Mouse (Mus musculus): ENCODE data around the gene Sbno2.

Sbno2 gene

DNA sequence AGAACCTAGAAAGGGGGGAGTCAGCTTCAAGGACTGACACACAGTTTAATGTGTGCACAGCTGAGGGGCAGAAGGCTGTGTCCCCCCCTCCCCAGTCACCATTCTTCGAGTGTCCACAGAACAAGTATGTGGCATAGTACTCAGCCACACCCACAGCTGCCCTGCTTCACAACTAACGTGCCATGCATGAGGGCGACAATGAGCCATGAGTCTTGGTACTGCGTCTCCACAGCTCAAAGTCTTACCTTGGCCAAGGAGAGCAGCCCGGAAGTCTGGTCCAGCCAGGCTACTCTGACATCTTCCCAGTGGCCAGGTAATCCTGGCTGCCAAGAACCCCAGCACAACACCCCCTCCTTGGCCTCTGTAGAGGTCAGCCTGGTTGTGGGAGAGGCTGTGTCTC is 12.7 kb downstream of the Sbno2 start:
- DNase-seq (ENCODE audit: low spot score in 2 of 2), result no peak

DNA sequence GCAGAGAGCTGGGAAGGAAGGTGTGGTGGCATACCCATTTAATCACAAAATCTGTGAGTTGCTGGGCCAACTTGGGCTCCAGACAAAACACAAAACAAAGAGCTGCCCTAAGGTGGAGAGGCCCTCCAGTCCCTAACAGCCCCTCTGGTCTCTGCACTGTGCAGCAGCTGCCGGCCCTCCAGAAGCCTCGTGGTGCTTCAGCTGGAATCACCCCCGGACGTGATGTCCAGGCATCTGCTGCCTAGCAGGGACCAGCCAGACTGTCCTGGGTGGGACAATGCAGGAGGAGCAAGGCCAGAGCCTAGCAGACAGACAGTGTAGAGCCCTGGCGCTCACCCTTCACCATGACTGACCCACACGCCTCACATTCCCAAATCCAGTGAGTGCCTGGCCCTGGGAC is 13.8 kb downstream of the Sbno2 start:
- DNase-seq (ENCODE audit: low spot score in 2 of 2), result no peak

- no peak for DNase-seq (ENCODE audit: low spot score in 2 of 2)
Measured at GRCm38 (mm10) chr10:80089146-80089545, 16.2 kb downstream of the Sbno2 start.

DNA sequence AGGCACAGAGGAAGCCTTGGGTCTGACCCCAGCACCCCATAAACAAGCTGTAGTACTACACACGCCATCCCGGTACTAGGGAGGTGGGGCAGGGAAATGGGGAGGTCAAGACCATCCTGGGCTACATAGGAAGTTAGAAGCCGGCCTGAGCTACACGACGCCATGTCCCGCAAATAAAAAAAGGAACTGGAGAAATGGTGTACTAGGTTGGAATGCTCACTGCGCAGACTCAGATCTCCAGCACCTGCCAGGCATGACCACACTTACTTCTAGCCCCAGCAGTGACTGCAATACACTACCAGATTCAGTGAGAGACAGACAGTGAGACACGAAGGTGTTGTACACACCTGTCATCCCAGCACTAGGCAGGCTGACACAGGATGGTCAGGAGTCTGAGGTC is 17.9 kb downstream of the Sbno2 start:
- no peak for DNase-seq (ENCODE audit: low spot score in 2 of 2)

DNA sequence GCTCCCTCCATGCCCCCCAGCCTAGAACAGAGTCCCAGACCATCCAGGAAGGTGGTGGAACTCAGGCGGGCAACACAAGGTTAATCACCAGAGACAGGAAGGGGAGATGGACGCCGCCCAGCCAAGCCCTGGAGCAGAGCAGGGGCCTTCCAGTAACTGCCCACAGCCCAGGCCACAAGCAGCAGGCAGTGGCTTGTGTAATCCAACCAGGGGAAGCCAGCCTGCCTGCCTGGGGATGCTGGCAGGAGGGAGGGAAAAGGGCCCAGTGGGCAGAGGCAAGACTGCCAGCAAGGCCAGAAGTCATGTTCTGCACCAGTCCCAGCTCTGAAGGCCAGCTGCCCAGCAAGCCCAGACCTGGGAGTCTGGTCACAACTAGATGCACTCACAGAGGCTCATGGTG is 18.5 kb downstream of the Sbno2 start:
- DNase-seq (ENCODE audit: low spot score in 2 of 2), result no peak

- no peak for DNase-seq (ENCODE audit: low spot score in 2 of 2)
Measured at GRCm38 (mm10) chr10:80084817-80085487, 20.4 kb downstream of the Sbno2 start.

GRCm38 (mm10) chr10:80081075-80081474 is 24.3 kb downstream of the Sbno2 start:
- DNase-seq (ENCODE audit: low spot score in 2 of 2), result no peak

- DNase-seq (ENCODE audit: low spot score in 2 of 2), result no peak
Measured at GRCm38 (mm10) chr10:80080396-80081070, 24.8 kb downstream of the Sbno2 start.

DNA sequence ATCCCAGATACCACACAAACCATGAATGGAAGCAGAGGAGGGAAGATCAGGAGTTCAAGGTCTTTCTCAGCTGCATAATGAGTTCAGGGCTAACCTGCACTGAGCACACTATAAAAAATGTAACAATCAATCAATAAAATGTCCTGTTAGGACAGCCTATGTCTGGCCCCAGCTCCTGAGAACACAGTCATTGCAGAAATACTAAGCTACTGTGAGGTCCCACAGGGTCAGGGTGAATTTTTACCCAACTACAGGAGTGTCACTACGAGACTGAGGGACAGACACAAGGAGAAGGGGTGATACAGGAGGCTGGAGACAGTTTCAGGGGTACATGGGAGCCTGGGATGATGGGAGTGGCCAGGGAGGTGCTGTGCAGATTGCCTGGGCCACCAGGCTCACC is 27.0 kb downstream of the Sbno2 start:
- no peak for DNase-seq (ENCODE audit: low spot score in 2 of 2)

GRCm38 (mm10) chr10:80077312-80077711 is 28.1 kb downstream of the Sbno2 start:
- DNase-seq (ENCODE audit: low spot score in 2 of 2), result no peak

- DNase-seq (ENCODE audit: low spot score in 2 of 2), result no peak
Measured at GRCm38 (mm10) chr10:80076386-80076785, 29.0 kb downstream of the Sbno2 start.

DNA sequence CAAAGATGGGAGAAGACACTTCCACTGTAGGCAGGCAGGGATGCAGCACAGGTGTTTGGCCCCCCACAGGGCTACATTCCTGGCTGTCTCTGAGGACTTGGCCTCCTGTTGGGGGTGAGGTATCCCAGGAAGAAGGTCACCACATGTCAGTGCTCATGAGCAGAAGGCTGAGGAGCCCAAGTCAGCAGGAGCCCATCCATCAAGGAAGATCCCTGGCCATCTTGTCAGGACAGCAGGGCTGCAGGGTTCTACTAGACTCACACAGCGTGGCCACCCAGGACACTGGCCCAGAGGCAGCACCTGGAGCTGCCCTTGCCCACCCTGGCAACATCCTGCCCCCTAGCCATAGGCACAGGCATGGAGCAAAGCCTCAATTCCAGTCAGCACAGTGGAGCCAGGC is 29.4 kb downstream of the Sbno2 start:
- no peak for DNase-seq (ENCODE audit: low spot score in 2 of 2)

DNA sequence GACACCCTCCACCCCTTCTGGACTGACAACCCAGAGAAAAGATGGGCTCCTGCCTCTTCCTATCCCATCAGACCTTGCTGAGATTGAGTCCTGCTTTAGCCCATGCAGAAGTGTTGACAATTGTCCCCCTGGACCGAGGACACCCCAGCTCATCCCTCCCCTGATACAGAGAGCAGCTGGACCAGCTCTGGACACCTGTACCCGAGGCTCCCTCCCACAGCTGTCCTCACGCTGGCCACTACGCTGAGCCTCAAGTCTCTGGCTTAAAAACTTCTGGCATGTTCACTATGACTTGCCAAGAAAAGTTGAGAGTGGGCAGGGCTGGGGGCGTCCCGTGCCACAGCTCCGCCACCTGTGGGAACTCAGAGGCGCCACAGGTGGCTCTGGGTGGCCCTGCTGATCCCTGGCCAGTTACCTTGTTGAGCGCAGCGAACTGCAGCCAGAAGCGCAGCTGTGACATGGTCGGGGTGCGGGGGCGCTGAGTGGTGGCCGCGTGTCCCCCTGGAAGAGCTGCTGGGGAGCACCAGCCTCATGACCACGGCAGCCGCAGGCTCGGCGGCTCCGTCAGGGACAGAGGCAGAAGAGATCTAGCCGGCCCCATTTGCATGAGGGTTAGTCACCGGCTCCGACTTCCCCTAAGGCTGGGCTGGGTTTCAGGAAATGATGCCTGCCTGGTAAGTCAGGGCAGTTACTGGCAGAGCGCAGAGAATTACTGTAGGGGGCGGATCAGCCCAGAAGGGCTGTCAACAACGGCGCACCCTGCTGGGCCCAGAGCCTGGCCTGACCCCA is 30.4 kb downstream of the Sbno2 start:
- peak; percentile 82 to 86 for DNase-seq (ENCODE audit: low spot score in 2 of 2)

DNA sequence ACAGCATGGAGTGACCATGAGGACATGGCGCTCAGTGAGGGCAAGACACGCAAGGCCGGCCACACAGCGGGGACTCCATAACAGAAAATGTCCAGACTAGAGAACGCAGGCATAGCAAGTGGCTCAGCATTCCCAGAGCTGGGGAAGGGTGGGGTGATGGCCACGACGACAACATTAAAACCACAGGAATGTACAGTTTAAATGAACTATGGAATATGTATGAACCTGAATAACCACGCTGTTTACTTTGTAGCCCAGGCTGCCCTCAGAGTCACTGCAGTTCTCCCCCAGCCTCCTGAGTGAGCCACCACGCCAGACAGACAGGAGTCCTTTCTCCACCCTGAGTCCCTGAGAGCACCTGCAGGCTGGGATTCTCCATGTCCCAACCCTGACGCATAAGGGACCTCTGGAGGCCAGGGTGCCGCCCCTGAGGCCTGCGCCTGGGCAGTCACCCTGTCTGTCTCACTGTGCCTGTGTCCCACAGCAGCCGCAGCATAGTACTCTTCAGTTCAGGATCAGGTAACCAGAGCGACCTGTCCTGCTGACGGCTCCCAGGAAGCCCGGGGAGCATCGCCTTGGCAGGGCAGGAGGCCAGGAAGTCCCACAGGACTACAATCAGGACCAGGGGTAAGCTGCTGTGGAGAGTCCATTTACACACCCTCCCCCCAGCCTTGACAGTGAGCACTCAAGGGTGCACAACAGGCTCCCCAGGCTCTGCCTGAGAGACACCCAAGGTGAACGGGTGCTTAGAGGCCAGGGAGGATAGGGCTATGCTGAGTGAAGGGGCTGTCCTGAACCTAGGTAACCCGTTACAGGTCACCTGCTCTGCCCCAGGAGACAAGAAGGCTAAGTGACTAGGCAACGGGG is 32.5 kb downstream of the Sbno2 start:
- no peak for DNase-seq (ENCODE audit: low spot score in 2 of 2)

DNA sequence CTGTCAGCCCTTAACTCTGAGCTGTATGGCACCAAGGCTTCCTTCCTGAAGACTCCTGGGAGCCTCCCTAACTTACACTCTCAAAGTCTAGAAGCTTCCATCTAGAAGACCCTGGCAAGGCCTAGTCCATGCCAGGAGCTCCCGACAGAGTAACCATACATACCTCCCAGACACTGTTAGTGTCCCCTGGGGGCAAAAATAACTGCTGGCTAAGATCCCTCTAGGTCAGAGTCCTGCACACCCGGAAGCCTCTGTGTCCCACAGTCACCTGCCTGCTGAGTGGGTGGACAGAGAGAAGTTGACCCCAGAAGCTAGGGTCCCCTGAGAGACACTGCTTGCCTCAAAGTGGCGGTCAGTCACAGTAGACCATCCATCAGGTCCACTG is 33.9 kb downstream of the Sbno2 start:
- peak in 1 of 2 experiments; percentile 32 for DNase-seq (ENCODE audit: low spot score in 2 of 2)

DNA sequence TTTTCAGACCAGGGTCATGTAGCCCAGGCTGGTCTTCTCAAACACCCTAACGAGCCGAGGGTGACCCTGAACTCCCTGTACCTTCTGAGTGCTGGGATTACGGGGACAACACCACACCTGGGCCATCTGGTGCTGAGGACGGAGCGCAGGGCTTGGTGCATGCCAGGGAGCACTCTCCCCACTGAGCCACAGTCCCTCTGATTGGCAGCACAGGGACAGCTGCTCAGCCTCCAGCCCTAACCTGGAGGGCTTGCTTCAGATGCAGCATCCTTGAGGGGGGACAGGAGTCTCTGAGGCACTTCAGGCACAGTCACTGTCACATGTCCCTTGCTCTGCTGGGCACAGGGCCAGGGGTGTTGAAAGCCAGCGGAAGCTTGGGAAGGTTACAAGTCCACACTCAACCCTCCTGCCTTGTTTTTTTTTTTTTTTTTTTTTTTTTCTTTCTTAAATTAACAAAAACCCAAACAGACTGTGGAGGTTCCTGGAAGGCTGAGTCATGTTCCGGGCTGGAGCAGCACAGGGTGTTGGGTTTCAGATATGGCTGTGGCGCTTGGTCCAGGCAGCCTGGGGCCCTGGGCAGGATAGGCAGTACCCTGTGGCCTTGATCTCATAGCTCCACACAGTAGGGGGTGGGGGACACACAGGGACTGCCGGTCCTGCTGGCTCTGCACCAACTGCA is 34.4 kb downstream of the Sbno2 start:
- peak; percentile 84 to 91 for DNase-seq (ENCODE audit: low spot score in 2 of 2)

DNA sequence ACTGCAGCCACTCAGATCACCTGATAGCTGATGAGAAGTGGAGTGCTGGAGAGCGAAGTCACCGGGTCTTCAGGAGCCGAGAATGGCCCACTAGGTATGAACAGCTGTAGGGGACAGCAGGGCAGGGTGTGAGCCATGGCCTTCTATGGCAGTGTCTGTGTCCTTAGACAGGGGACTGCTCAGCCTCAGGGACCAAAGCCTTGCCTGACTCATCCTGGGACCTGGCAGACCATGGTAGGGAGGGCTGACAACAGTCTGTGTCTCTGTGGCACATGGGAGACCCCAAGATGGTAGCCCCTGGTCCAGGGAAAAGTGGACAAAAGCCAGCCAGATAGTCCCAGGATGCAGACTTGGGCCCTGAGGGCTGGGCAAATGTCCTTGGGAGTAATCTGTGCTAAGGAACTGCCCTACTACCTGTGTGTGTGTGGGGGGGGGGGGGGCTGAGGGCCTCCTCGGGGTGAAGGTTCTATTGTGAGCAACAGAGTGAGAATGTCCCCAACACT is 35.4 kb downstream of the Sbno2 start:
- no peak for DNase-seq (ENCODE audit: low spot score in 2 of 2)

GRCm38 (mm10) chr10:80069251-80069650 is 36.1 kb downstream of the Sbno2 start:
- no peak for DNase-seq (ENCODE audit: low spot score in 2 of 2)

- DNase-seq (ENCODE audit: low spot score in 2 of 2), result no peak
Measured at GRCm38 (mm10) chr10:80063877-80064650, 41.3 kb downstream of the Sbno2 start.

GRCm38 (mm10) chr10:80063104-80063503 is 42.3 kb downstream of the Sbno2 start:
- no peak for DNase-seq (ENCODE audit: low spot score in 2 of 2)
